Mouse (Mus musculus) heart, embryonic 15.5 days (tissue): ENCODE data around the gene Gm49384. TPM values are rescaled to one million over a fixed set of nuclear protein-coding genes. Genes with fewer than 3 reads are reported as not detected.
A peak's percentile ranks its signal among the peaks of the same experiment; 100 is the strongest.

Experiments used
- ATAC-seq: fragments of 200-750 bp; cut with Nextera tagmentation; replicated peaks from 2 replicates; pipeline ENCODE4 v1.8.0; 2017; ENCODE audit warnings: low read depth, moderate TSS enrichment; ENCODE audit not compliant: insufficient number of reproducible peaks, insufficient read depth, low FRiP score
- H3K27ac ChIP-seq: fragments of 300-500 bp; sonication (generic); 2 replicates; pipeline ENCODE4 v1.5.1; 2015; ENCODE audit warnings: mild to moderate bottlenecking, inconsistent platforms
- H3K27me3 ChIP-seq: fragments of 300-500 bp; sonication (generic); 2 replicates; pipeline ENCODE4 v1.6.1; 2015; ENCODE audit warnings: inconsistent platforms
- H3K36me3 ChIP-seq: fragments of 300-500 bp; sonication (generic); 2 replicates; pipeline ENCODE4 v1.6.1; 2015; ENCODE audit warnings: mild to moderate bottlenecking, inconsistent platforms
- H3K4me1 ChIP-seq: fragments of 300-500 bp; sonication (generic); replicated peaks from 2 replicates; pipeline ENCODE4 v1.6.1; 2015; ENCODE audit warnings: inconsistent platforms
- H3K4me2 ChIP-seq: fragments of 300-500 bp; sonication (generic); 2 replicates; pipeline ENCODE4 v1.6.1; 2015; ENCODE audit warnings: inconsistent platforms, mild to moderate bottlenecking, moderate library complexity
- H3K4me3 ChIP-seq: fragments of 300-500 bp; sonication (generic); 2 replicates; pipeline ENCODE4 v1.5.1; 2015; ENCODE audit warnings: mild to moderate bottlenecking, inconsistent platforms
- H3K9ac ChIP-seq: fragments of 300-500 bp; sonication (generic); 2 replicates; pipeline ENCODE4 v1.6.1; 2015; ENCODE audit warnings: mild to moderate bottlenecking, inconsistent platforms
- H3K9me3 ChIP-seq: fragments of 300-500 bp; sonication (generic); replicated peaks from 2 replicates; pipeline ENCODE4 v1.6.1; 2016; ENCODE audit warnings: inconsistent platforms
- WGBS: fragments of 180-500 bp; shearing (Covaris S2); methylation state at CpG from one replicate; pipeline ENCODE4 v1.1.7; 2015; ENCODE audit warnings: mixed read lengths; 5-methylcytosine and 5-hydroxymethylcytosine counted together
- polyA plus RNA-seq: library from polyadenylated mRNA; unstranded; fragments of >200 nt; fragmentation: Nextera tagmentation; extraction: Ambion mirVana; gene quantifications from 2 replicates; pipeline ENCODE4 v1.2.1, GENCODE M21; 2015

Gene Gm49384
- polyA plus RNA-seq, 1 experiment from 2014 or later = 11.2 TPM

DNA sequence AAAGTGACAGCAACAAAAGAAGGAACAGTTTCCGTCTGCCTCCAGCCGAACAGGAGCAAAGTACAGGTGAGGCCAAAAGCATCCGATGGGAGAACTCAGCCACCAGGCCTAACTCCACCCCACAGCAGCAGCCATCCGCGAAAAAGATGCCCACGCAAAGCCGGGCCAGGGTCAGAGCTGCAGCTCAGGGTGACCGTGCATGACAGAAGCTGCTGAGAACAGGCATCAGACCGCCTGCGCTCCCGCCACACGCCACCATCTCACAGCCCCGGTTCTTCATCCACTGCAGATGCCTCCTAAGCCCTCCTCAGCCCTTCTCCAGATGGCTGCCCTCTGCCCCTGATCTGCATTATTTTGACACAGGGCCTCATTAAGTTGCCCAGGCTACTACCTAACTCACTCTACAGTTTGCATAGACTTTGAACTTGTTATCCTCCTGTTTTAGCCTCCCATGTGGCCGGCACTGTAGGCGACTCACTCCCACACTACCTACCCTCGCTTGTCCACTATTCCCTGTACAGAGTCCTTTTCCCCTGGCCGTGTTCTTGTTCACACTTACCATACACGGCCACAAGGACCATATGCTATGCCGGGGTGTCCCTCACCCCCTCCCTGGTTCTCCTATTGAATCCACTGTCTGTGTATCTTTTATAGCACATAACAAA is 16.7 kb upstream of the Gm49384 start:
- Histone ChIP-seq H3K4me1 (no peaks in the 10 kb centered on the region), H3K27me3 (no peaks in the 10 kb centered on the region), H3K9ac (no peak overlapping the region), H3K36me3 (peaks cover 26% of the 10 kb centered on the region), H3K27ac (no peak overlapping the region), H3K4me3 (no peak overlapping the region), H3K4me2 (no peak overlapping the region), H3K9me3 (no peaks in the 10 kb centered on the region)
- WGBS = 87% methylated on average over 19 of the region's 19 CpGs
- ATAC-seq = no peak

- no peaks in the 10 kb centered on the region for H3K27me3 ChIP-seq
- no peaks in the 10 kb centered on the region for H3K9me3 ChIP-seq
- H3K27ac ChIP-seq = no peak overlapping the region
- H3K4me3 ChIP-seq = no peak overlapping the region
- peaks cover 46% of the 10 kb centered on the region for H3K36me3 ChIP-seq
- ATAC-seq = no peak
- no peaks in the 10 kb centered on the region for H3K4me1 ChIP-seq
- no peak overlapping the region for H3K9ac ChIP-seq
- 85% methylated on average over 7 of the region's 7 CpGs for WGBS
- no peak overlapping the region for H3K4me2 ChIP-seq
Observed at GRCm38 (mm10) chr12:69216587-69216986, 12.5 kb upstream of the Gm49384 start.

GRCm38 (mm10) chr12:69215000-69215785 is 11.1 kb upstream of the Gm49384 start:
- Histone ChIP-seq H3K9me3 (no peaks in the 10 kb centered on the region), H3K9ac (no peak overlapping the region), H3K27ac (no peak overlapping the region), H3K4me3 (no peak overlapping the region), H3K4me1 (peaks cover 5% of the 10 kb centered on the region; the same call in 1 of the 2 replicates), H3K4me2 (no peak overlapping the region), H3K36me3 (peaks cover 34% of the 10 kb centered on the region), H3K27me3 (no peaks in the 10 kb centered on the region)
- no peak for ATAC-seq
- 81% methylated on average over 3 of the region's 3 CpGs for WGBS

DNA sequence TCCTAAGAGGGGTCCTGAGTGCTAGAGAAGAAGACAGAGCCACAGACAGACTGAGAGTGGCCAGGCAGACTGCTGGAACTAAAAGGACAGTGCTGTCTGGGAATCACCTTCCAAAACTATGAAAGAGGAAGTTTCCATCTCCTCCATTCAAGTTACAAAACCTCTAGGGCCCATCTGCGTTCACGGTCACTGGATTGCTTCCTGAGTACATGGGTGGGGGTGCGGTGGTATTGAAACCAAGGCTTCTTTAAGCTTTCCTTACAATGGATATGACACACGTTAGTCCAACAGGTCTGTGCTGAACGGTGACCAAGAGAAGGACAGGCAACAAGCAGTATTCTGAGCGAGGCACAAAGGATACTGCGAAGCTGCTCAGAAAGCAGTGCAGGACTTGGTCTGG is 10.3 kb upstream of the Gm49384 start:
- H3K4me2 ChIP-seq = no peak overlapping the region
- WGBS = 95% methylated on average over 7 of the region's 7 CpGs
- peaks cover 34% of the 10 kb centered on the region for H3K36me3 ChIP-seq
- no peak overlapping the region for H3K27ac ChIP-seq
- H3K27me3 ChIP-seq = no peaks in the 10 kb centered on the region
- H3K4me1 ChIP-seq = peaks cover 5% of the 10 kb centered on the region; the same call in 1 of the 2 replicates
- no peak for ATAC-seq
- no peak overlapping the region for H3K4me3 ChIP-seq
- no peaks in the 10 kb centered on the region for H3K9me3 ChIP-seq
- no peak overlapping the region for H3K9ac ChIP-seq

DNA sequence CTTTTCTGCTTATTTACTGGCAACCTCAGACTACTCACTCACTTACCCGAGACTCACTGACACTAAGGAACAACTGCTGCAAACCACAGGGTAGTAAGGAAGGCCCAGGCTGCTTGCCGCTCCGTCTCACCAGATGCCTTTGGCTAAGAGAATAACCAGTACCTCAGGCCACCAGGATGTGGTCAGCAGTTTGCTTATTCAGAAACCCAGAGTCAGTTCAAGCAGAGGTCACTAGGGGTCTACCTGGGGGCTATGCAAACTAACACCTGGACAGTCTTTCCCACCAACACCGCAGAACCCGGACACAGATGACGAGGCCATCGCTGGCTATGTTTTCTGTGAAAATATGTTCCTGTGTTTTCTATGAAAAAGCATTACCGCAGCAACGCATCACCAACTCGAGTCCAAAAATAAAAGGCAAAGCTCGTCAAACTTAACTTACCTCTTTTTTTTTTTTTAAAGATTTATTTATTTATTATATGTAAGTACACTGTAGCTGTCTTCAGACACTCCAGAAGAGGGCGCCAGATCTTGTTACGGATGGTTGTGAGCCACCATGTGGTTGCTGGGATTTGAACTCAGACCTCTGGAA is 9.2 kb upstream of the Gm49384 start:
- no peaks in the 10 kb centered on the region for H3K9me3 ChIP-seq
- WGBS = 92% methylated on average over 13 of the region's 13 CpGs
- H3K4me2 ChIP-seq = no peak overlapping the region
- H3K9ac ChIP-seq = no peak overlapping the region
- no peak overlapping the region for H3K27ac ChIP-seq
- no peaks in the 10 kb centered on the region for H3K27me3 ChIP-seq
- no peak for ATAC-seq
- peaks cover 39% of the 10 kb centered on the region for H3K36me3 ChIP-seq
- peaks cover 5% of the 10 kb centered on the region; the same call in 1 of the 2 replicates for H3K4me1 ChIP-seq
- H3K4me3 ChIP-seq = no peak overlapping the region

DNA sequence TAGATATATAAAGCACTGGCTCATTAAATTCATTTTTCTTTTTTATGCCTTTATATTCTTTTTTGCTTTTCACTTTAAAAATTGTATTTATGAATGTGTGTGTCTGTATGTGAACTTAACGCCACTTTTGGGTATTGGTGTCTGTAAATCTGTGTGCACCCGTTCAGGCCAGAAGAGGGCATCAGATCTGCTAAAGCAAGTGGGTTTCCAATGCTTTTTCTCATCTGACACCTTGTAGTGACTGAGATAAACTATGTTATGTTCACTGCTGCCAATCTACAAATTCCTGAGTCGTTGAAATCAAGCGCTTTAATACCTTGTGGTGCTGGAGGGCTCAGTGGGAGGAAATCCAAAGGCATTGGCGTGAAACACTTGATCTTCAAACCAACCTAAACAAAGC is 7.0 kb upstream of the Gm49384 start:
- peaks cover 5% of the 10 kb centered on the region; the same call in 1 of the 2 replicates for H3K4me1 ChIP-seq
- H3K9ac ChIP-seq = no peak overlapping the region
- no peak overlapping the region for H3K4me2 ChIP-seq
- no peaks in the 10 kb centered on the region for H3K9me3 ChIP-seq
- H3K27ac ChIP-seq = 0 out of 2 replicates have a peak overlapping the region, but pooled peaks have one; percentile 18
- ATAC-seq = 0 out of 2 replicates have a peak, but pooled peaks have one; percentile 35
- peaks cover 40% of the 10 kb centered on the region for H3K36me3 ChIP-seq
- 44% methylated on average over 5 of the region's 5 CpGs for WGBS
- H3K4me3 ChIP-seq = no peak overlapping the region
- no peaks in the 10 kb centered on the region for H3K27me3 ChIP-seq

DNA sequence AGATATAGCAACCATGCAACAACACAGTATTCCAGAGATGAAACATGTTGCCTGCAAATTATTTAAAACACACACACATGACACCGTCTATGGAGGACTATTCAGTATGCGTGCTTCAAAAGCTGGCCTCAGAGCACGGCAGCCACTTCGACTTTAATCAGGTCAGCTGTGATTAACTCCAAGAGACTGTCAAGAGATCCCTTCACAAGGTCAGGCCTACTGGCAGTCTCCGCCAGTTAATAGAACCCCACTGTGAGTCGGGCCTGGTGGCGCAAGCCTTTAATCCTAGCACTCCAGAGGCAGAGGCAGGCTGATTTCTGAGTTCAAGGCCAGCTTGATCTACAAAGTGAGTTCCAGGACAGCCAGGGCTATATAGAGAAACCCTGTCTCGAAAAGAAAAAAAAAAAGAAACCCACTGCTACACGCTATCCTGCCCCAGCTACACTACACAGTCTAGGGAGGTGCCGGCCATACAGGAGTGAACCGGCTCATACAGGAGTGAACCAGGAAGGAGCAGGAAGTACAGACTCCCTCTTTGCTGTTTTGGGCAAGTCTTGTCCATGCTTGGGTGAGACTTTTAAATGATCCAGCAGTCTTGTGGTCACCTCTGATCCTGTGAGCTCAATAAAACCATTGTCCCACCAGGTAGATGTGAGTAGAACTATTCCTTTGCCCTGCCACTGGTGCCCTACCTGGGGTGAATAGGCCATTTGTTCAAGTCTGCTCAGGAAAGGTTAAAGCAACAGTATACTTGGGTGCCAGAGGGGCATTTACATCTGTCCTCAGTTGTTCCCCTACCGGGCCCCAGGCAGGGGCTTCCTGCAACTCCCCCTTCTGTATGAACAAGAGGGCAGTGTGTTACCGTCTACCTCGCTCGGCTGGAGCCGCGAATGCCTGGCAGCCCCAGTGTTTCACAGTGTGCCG is 6.3 kb upstream of the Gm49384 start:
- H3K36me3 ChIP-seq = peaks cover 40% of the 10 kb centered on the region
- ATAC-seq = no peak

DNA sequence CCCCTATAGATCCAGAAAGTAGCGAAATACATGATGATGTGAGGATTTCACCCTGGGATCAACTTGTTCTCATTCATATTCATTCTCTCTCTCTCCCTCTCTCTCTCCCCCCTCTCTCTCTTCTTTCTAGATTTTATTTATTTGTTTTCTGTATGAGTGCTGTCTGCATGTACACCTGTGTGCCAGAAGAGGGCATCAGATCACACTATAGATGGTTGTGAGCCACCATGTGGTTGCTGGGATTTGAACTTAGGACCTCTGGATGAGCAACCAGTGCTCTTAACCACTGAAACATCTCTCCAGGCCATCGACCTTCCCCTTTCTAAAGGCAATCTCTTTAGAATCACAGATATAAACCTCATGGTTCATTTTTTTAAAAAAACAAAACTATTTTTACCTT is 4.5 kb upstream of the Gm49384 start:
- 88% methylated on average over 2 of the region's 2 CpGs for whole genome bisulfite sequencing
- ATAC-seq = no peak

More for the DNA sequence above, 6.3 kb upstream of the Gm49384 start:
- H3K9me3 ChIP-seq = no peaks in the 10 kb centered on the region
- H3K4me3 ChIP-seq = no peak overlapping the region
- no peaks in the 10 kb centered on the region for H3K27me3 ChIP-seq
- H3K4me1 ChIP-seq = peaks cover 5% of the 10 kb centered on the region; the same call in 1 of the 2 replicates
- no peak overlapping the region for H3K4me2 ChIP-seq
- H3K27ac ChIP-seq = 0 out of 2 replicates have a peak overlapping the region, but pooled peaks have one; percentile 12
- WGBS = 84% methylated on average over 18 of the region's 18 CpGs
- H3K9ac ChIP-seq = no peak overlapping the region

GRCm38 (mm10) chr12:69207926-69208325 is 3.9 kb upstream of the Gm49384 start:
- H3K4me3 ChIP-seq = no peak overlapping the region
- no peak for ATAC-seq
- no peak overlapping the region for H3K27ac ChIP-seq
- H3K36me3 ChIP-seq = peaks cover 27% of the 10 kb centered on the region
- no peaks in the 10 kb centered on the region for H3K9me3 ChIP-seq
- no peaks in the 10 kb centered on the region for H3K27me3 ChIP-seq
- no peak overlapping the region for H3K9ac ChIP-seq
- peaks cover 5% of the 10 kb centered on the region; the same call in 1 of the 2 replicates for H3K4me1 ChIP-seq
- WGBS = 90% methylated on average over 7 of the region's 7 CpGs
- no peak overlapping the region for H3K4me2 ChIP-seq

More for the DNA sequence above, 4.5 kb upstream of the Gm49384 start:
- Histone ChIP-seq H3K36me3 (peaks cover 31% of the 10 kb centered on the region), H3K9me3 (no peaks in the 10 kb centered on the region), H3K27me3 (no peaks in the 10 kb centered on the region), H3K27ac (no peak overlapping the region), H3K4me1 (peaks cover 5% of the 10 kb centered on the region; the same call in 1 of the 2 replicates), H3K4me2 (no peak overlapping the region), H3K4me3 (no peak overlapping the region), H3K9ac (no peak overlapping the region)

DNA sequence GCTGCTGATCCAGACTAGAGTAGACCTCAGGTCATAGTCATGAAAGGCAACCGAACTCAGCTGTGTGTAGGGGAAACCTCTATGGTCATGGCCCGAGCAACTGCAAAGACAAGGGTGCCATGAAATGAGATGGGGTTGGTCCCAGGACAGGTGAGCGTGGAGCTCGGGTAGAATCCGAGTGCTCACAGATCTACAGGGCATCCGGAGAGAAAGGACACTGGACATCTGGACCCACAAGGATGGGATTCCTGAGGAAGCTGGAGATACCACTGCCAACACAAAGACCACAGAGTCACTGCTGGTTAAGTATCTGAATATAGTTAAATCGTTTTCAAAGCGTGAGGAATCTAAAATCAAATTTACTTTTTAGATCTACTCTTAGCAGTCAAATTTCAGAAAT is 3.3 kb upstream of the Gm49384 start:
- peaks cover 25% of the 10 kb centered on the region for H3K36me3 ChIP-seq
- H3K27ac ChIP-seq = no peak overlapping the region
- no peaks in the 10 kb centered on the region for H3K9me3 ChIP-seq
- H3K27me3 ChIP-seq = no peaks in the 10 kb centered on the region
- H3K9ac ChIP-seq = no peak overlapping the region
- no peak for ATAC-seq
- H3K4me1 ChIP-seq = peaks cover 5% of the 10 kb centered on the region; the same call in 1 of the 2 replicates
- no peak overlapping the region for H3K4me3 ChIP-seq
- WGBS = 91% methylated on average over 8 of the region's 8 CpGs
- no peak overlapping the region for H3K4me2 ChIP-seq
